Mouse (Mus musculus) B cell, adult 2 months (primary cell): Measurements from ENCODE around the gene Paqr9.

ENCODE experiments used
- DNase-seq, 2 experiments: peaks; one replicate each; pipeline ENCODE4 v3.0.0; 2022

Gene Paqr9

GRCm38 (mm10) chr9:95581021-95581757, 21.7 kb downstream of the Paqr9 start:
- no peak for DNase-seq

- DNase-seq: no peak
Measured at GRCm38 (mm10) chr9:95581758-95582515, 22.5 kb downstream of the Paqr9 start.

- DNase-seq: no peak
Measured at GRCm38 (mm10) chr9:95582555-95582954, 23.1 kb downstream of the Paqr9 start.

GRCm38 (mm10) chr9:95586046-95586445, 26.6 kb downstream of the Paqr9 start:
- DNase-seq: no peak

GRCm38 (mm10) chr9:95588070-95588469, 28.6 kb downstream of the Paqr9 start:
- no peak for DNase-seq

GRCm38 (mm10) chr9:95594291-95594690, 34.8 kb downstream of the Paqr9 start:
- no peak for DNase-seq

GRCm38 (mm10) chr9:95597466-95598178, 38.2 kb downstream of the Paqr9 start:
- no peak for DNase-seq

GRCm38 (mm10) chr9:95598179-95598721, 38.8 kb downstream of the Paqr9 start:
- DNase-seq: no peak

- DNase-seq: peak; percentile 8 to 9
Measured at GRCm38 (mm10) chr9:95599399-95599798, 39.9 kb downstream of the Paqr9 start.

GRCm38 (mm10) chr9:95602849-95603248, 43.4 kb downstream of the Paqr9 start:
- DNase-seq: no peak

GRCm38 (mm10) chr9:95603316-95603715, 43.9 kb downstream of the Paqr9 start:
- no peak for DNase-seq

- no peak for DNase-seq
Measured at GRCm38 (mm10) chr9:95607196-95607595, 47.7 kb downstream of the Paqr9 start.

- no peak for DNase-seq
Measured at GRCm38 (mm10) chr9:95612246-95612768, 52.9 kb downstream of the Paqr9 start.

GRCm38 (mm10) chr9:95613426-95614127, 54.1 kb downstream of the Paqr9 start:
- DNase-seq: no peak

GRCm38 (mm10) chr9:95614861-95615615, 55.6 kb downstream of the Paqr9 start:
- DNase-seq: no peak

GRCm38 (mm10) chr9:95615961-95616360, 56.5 kb downstream of the Paqr9 start:
- DNase-seq: no peak
